8 mouse cellular contexts compared by ENCODE assay signal in genomic region chr12:85270319-85270718, GRCm38 (mm10). TPM values are rescaled to one million over a fixed set of nuclear protein-coding genes. Genes with fewer than 3 reads are reported as not detected.
DNase-seq lines count a peak whose midpoint lies in the region; ATAC-seq and TF ChIP-seq lines count a peak whose summit lies in the region.

TSS of gene Mlh3 (minus strand) at chr12:85270599.

- no peaks in the 10 kb centered on the region for H3K9me3 ChIP-seq in E14TG2a.4 (ENCODE audit: low read length)
- H3K9me3 ChIP-seq in forebrain, embryonic 15.5 days = no peaks in the 10 kb centered on the region
- H3K9me3 ChIP-seq in liver, postnatal 0 days (ENCODE audit: low read length) = no peaks in the 10 kb centered on the region
- no peaks in the 10 kb centered on the region for H3K9me3 ChIP-seq in neural tube, embryonic 14.5 days (ENCODE audit: control insufficient read depth, low read length)

- WGBS in forebrain, embryonic 15.5 days = under 1% methylated on average over 35 of the region's 35 CpGs
- under 1% methylated on average over 35 of the region's 35 CpGs for WGBS in liver, postnatal 0 days (ENCODE audit: insufficient replicate concordance)
- WGBS in neural tube, embryonic 14.5 days = under 1% methylated on average over 35 of the region's 35 CpGs

- TF ChIP-seq EP300 in liver, postnatal 0 days (IDR thresholded peaks at IDR 0.05; ENCODE audit: low read depth) = no peak

- H3K4me3 ChIP-seq in E14TG2a.4 (replicated peaks; ENCODE audit: low read length) = peak within 1 kb of the TSS; percentile 82
- H3K4me3 ChIP-seq in forebrain, embryonic 15.5 days = peak within 1 kb of the TSS; percentile 84
- peak within 1 kb of the TSS; percentile 50 for H3K4me3 ChIP-seq in liver, postnatal 0 days (ENCODE audit: low read depth, low read length)
- peak within 1 kb of the TSS; percentile 57 for H3K4me3 ChIP-seq in neural tube, embryonic 14.5 days (ENCODE audit: low read depth, low read length)
- H3K4me3 ChIP-seq in testis, adult 2 months (ENCODE audit: control insufficient read depth, low read depth, low read length) = peak within 1 kb of the TSS; percentile 100

- peak within 1 kb of the TSS; percentile 92 for H3K27ac ChIP-seq in forebrain, embryonic 15.5 days (replicated peaks)
- no peak within 1 kb of the TSS; the same call in 1 of the 2 replicates for H3K27ac ChIP-seq in liver, postnatal 0 days (ENCODE audit: low read depth)
- H3K27ac ChIP-seq in neural tube, embryonic 14.5 days (ENCODE audit: low read depth, low read length) = peak within 1 kb of the TSS; percentile 83
- peak within 1 kb of the TSS; percentile 99 for H3K27ac ChIP-seq in testis, adult 2 months (ENCODE audit: control insufficient read depth, insufficient read depth, low read depth, low read length)

- DNase-seq in cerebellum, adult 11 months = peak; percentile 91
- peak; percentile 63 for DNase-seq in heart, postnatal 25 days (ENCODE audit: low spot score)
- peak; percentile 84 for DNase-seq in layer of hippocampus, adult 11-12 months (ENCODE audit: low spot score)
- peak; percentile 87 for DNase-seq in liver, postnatal 0 days

- no peaks in the 10 kb centered on the region for H3K27me3 ChIP-seq in E14TG2a.4 (ENCODE audit: insufficient read depth, low read length)
- H3K27me3 ChIP-seq in forebrain, embryonic 15.5 days = no peaks in the 10 kb centered on the region
- H3K27me3 ChIP-seq in liver, postnatal 0 days (ENCODE audit: insufficient read depth, low read length) = no peaks in the 10 kb centered on the region
- no peaks in the 10 kb centered on the region for H3K27me3 ChIP-seq in neural tube, embryonic 14.5 days (ENCODE audit: control insufficient read depth, insufficient read depth, low read length)
- H3K27me3 ChIP-seq in testis, adult 2 months (ENCODE audit: control insufficient read depth, insufficient read depth, low read length) = no peaks in the 10 kb centered on the region

- peak; percentile 87 for TF ChIP-seq POLR2A in testis, adult 2 months (IDR thresholded peaks at IDR 0.05; ENCODE audit: control insufficient read depth, low read depth, low read length)

- peaks cover 42% of the 10 kb centered on the region for H3K36me3 ChIP-seq in E14TG2a.4 (ENCODE audit: insufficient read depth, low read length)
- no peaks in the 10 kb centered on the region for H3K36me3 ChIP-seq in forebrain, embryonic 15.5 days
- peaks cover 8% of the 10 kb centered on the region for H3K36me3 ChIP-seq in liver, postnatal 0 days (replicated peaks; ENCODE audit: insufficient read depth, low read length)
- H3K36me3 ChIP-seq in neural tube, embryonic 14.5 days (ENCODE audit: control insufficient read depth, insufficient read depth, low read length) = no peaks in the 10 kb centered on the region; the same call in 1 of the 2 replicates
- no peaks in the 10 kb centered on the region for H3K36me3 ChIP-seq in testis, adult 2 months (ENCODE audit: control insufficient read depth, insufficient read depth, low read length)

- peak within 1 kb of the TSS; percentile 61 for H3K4me2 ChIP-seq in forebrain, embryonic 15.5 days (replicated peaks)
- H3K4me2 ChIP-seq in liver, postnatal 0 days (ENCODE audit: low read depth, low read length) = peak within 1 kb of the TSS; percentile 65
- H3K4me2 ChIP-seq in neural tube, embryonic 14.5 days (ENCODE audit: low read depth, low read length) = peak within 1 kb of the TSS; percentile 61

- ATAC-seq in forebrain, embryonic 15.5 days (replicated peaks) = peak; percentile 97
- ATAC-seq in liver, postnatal 0 days = peak; percentile 95
- peak; percentile 96 for ATAC-seq in neural tube, embryonic 14.5 days (ENCODE audit: low read depth)

- intact Hi-C loops in heart, postnatal 25 days (cut with DNase I) = no loop called here

- peak within 1 kb of the TSS; percentile 85 for H3K9ac ChIP-seq in forebrain, embryonic 15.5 days (replicated peaks)
- 0 out of 2 replicates have a peak within 1 kb of the TSS, but pooled peaks have one; percentile 3 for H3K9ac ChIP-seq in liver, postnatal 0 days (replicated peaks)
- peak within 1 kb of the TSS; percentile 56 for H3K9ac ChIP-seq in neural tube, embryonic 14.5 days (replicated peaks; ENCODE audit: low read depth, low read length)

- H3K4me1 ChIP-seq in E14TG2a.4 (replicated peaks; ENCODE audit: low read depth, low read length) = peaks cover 62% of the 10 kb centered on the region
- peaks cover 10% of the 10 kb centered on the region for H3K4me1 ChIP-seq in forebrain, embryonic 15.5 days
- peaks cover 6% of the 10 kb centered on the region; the same call in 1 of the 2 replicates for H3K4me1 ChIP-seq in liver, postnatal 0 days (ENCODE audit: insufficient read depth)
- 0 out of 2 replicates have a peak, but pooled peaks cover 4% of the 10 kb centered on the region for H3K4me1 ChIP-seq in neural tube, embryonic 14.5 days (ENCODE audit: control insufficient read depth, insufficient read depth, low read length)
- peaks cover 2% of the 10 kb centered on the region; the same call in 1 of the 2 replicates for H3K4me1 ChIP-seq in testis, adult 2 months (ENCODE audit: control insufficient read depth, insufficient read depth, low read length)

- no peak for TF ChIP-seq CTCF in E14TG2a.4 (conservative IDR thresholded peaks at IDR 0.05; ENCODE audit: low read length)
- TF ChIP-seq CTCF in liver, postnatal 0 days (IDR thresholded peaks at IDR 0.05; ENCODE audit: low read depth) = peak; percentile 65
- TF ChIP-seq CTCF in testis, adult 2 months (IDR thresholded peaks at IDR 0.05; ENCODE audit: control insufficient read depth, insufficient read depth, insufficient replicate concordance, low read depth, low read length) = peak; percentile 7; the same call in 1 of the 2 replicates

RNA-seq across cellular contexts. Expression of gene Mlh3, which starts in this region (rescaled TPM):
- polyA plus RNA-seq in forebrain, embryonic 15.5 days (2015; fragmentation: Nextera tagmentation; extraction: Ambion mirVana) = 10.3 and 10.7 TPM in 2 replicates
- 1 to 10 TPM; 6.9 to 7.5 TPM for total RNA-seq in heart, postnatal 25 days (2021)
- polyA plus RNA-seq in liver, postnatal 0 days (2015; fragmentation: Nextera tagmentation; extraction: Ambion mirVana) = 1.4 and 1.6 TPM in 2 replicates
- 11.7 and 11.8 TPM in 2 replicates for polyA plus RNA-seq in neural tube, embryonic 14.5 days (2014; fragmentation: Nextera tagmentation; extraction: Ambion mirVana)
- 11.1 and 13.1 TPM in 2 replicates for polyA plus RNA-seq in testis, adult 2 months (2012; rRNA removed)

Comparison
In these comparisons a context has a peak if more than half of its experiments do, and no peak if none do; other contexts are left out.
1. H3K4me3 ChIP-seq: peak in every context shown above with its lines; median percentile 100 in testis, adult 2 months; 84 in forebrain, embryonic 15.5 days; 82 in E14TG2a.4; 57 in neural tube, embryonic 14.5 days; 50 in liver, postnatal 0 days.
2. H3K9ac ChIP-seq: peak in every context shown above with its lines; median percentile 85 in forebrain, embryonic 15.5 days; 56 in neural tube, embryonic 14.5 days; 3 in liver, postnatal 0 days.